Mouse (Mus musculus) ovary, postnatal 36 days (tissue): ENCODE measurements at regions not wholly inside any gene's neighbourhood (a gene's known extent, or its start where the extent isn't known, plus 50 kb on each side); places are given as distances from the start of the nearest gene placed in this dataset.

ENCODE experiments used
- DNase-seq: peaks from one replicate; pipeline ENCODE4 v3.0.0; 2022; ENCODE audit warnings: low spot score, mixed read lengths

DNA sequence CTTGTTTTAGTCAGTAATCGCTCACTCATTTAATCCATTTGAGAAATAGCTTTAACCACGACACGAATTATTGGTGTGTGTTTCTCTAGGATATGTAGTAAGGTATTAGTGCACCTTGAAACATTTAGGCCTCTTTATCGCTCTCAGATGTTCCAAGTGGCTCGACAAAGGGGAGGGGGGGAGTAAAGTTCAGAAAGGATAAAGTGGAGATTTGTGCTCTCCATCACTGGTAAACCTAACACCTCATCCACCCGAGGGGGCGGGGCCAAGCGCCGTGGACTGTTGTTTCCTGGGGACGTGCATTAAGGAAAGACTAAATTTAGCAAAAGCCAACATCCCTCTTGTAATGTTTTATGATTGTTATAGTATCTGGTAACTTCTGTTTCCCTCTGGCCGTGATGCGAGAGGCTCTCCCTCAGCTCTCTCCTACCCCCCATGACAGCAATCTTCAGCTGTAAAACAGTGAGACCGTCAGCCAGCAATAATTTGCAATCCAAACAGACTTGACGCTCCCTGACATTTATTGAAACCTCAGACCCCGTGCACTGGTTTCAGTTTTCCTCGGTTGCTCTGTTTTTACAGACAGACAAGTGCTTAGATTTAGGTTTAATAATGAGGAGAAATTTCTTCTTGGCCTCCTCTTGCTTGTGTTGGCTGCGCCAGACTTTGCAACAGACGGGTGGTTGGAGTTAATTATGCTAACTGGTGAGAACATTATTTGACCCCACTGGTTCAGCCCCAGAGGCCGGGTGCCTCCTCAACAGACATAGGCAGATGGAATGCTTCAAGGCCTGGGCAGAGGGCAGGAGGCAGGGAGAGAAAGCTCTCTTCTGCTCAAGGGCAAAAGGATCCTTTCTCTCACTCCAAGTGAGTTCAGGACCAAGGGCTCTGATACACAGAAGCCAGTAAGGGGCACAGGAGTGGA is 542.8 kb upstream of the Sox9 start:
- no peak for DNase-seq

- DNase-seq = no peak
Measured at GRCm38 (mm10) chr11:112252548-112252947, 529.5 kb upstream of the Sox9 start.

- DNase-seq = no peak
Measured at GRCm38 (mm10) chr11:112253061-112253460, 529.0 kb upstream of the Sox9 start.

- no peak for DNase-seq
Measured at GRCm38 (mm10) chr11:112256326-112256725, 525.7 kb upstream of the Sox9 start.

GRCm38 (mm10) chr11:112264077-112264476 is 517.9 kb upstream of the Sox9 start:
- no peak for DNase-seq

DNA sequence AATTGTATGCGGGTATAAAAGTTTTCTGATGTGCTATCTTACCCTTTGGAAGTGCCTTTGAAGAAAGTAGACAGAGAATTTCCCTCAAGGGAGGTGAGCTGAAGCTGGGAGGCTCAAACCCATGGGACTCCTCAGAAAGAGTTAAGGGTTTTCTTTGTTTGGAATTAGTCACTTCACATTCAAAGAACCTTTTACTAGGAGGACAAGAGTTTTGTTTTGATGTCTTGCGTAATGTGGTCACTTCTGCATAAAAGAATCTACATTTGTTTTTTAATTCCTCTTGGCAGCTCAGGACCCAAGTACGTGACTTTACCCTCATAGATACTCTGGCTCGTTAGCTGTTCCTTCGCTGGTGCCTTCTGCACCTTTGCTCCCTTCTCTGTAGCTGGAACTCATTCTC is 511.1 kb upstream of the Sox9 start:
- no peak for DNase-seq

GRCm38 (mm10) chr11:112278566-112278965 is 503.5 kb upstream of the Sox9 start:
- DNase-seq = no peak

DNA sequence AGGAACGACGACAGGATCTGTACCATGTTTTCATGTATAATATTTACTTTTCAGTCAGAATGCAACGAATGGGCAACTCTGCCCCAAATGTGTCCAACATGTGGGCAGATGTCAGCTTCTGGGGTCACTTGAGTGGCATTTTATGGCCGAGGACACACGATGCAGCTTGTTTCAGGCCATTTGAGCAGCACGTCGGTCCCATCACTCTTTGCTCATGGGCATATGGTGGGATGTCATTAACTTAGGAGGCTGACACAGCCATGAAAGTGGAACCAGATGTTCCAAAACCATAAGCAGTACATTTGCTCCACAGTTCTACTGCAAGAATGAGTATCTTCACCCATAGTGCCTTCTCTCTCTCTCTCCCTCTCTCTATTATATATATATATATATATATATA is 499.1 kb upstream of the Sox9 start:
- no peak for DNase-seq

GRCm38 (mm10) chr11:112298901-112299341 is 483.1 kb upstream of the Sox9 start:
- no peak for DNase-seq

DNA sequence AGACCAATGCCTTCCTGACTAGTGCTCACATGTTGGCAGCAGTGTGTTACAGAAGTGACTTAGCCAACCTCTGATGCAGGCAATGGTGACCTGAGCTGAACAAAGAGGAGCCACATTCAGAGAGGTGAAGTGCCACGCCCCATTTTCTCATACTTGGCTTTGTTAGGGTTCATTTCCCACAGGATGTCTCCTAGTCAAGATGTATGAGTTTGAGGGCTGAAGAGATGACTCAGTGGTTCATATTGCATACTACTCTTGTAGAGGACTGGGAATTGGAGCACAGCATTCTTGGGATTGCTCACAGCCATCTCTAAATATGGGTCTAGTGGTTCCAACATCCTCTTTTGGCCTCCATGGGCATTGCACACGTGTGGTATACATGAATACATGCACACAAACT is 478.9 kb upstream of the Sox9 start:
- DNase-seq = no peak

DNA sequence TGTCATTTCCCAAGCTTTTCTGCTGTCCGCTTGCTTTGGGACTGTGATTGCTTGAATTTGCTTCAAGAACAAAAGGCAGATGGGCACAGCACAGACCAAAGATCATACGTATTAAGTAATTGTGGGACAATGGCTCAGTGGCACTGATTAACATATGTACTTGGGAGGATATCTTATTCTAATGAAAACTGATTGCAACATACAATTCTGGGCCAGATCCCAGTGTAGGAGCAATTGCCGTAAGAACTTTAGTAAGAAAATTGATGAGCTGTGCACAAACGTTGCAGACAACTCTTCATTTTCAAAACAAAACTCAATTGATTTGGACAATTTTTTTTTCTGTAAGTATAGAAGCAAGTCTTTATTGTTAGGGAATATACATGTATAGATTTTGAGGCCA is 456.2 kb upstream of the Sox9 start:
- DNase-seq = no peak

DNA sequence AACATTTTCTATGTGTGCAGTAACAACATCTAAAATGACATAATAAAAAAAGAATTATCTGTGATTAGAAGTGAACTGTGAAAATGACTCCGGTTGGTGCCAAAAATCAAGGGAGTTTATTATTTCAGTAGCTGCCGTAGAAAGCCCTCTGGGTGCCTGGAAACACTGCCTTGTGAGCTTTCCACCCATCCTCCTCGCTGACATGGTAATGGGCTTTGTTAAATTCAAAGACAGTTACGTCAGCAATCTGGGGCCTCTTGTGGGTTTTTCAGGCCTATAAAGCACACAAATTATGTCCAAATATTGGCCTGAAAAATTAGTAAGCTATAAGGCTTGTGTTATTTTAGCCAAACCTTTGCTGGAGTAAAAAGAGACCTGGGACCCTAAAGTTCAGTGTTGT is 454.4 kb upstream of the Sox9 start:
- DNase-seq = no peak

DNA sequence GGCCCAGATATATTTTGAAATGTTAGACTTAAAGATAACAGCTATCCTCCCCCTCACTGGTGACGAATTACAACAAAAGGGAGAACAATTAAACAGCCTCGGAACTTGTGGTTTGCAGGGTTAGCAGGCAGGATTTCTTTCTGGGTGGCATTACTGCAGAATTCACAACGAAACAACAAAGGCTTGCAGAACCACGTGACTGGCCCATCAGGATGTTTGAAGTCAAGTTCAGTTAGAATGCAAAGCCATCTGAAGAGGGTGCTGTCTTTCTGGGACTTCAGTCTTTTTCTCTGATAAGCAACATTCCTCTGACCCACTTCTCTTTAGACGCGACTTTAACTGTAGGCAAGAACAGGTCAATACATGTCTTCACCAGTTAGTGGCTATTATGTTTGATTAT is 436.9 kb upstream of the Sox9 start:
- DNase-seq = no peak

- DNase-seq = no peak
Measured at GRCm38 (mm10) chr11:112345586-112345985, 436.4 kb upstream of the Sox9 start.

- DNase-seq = no peak
Measured at GRCm38 (mm10) chr11:112346089-112346488, 435.9 kb upstream of the Sox9 start.

DNA sequence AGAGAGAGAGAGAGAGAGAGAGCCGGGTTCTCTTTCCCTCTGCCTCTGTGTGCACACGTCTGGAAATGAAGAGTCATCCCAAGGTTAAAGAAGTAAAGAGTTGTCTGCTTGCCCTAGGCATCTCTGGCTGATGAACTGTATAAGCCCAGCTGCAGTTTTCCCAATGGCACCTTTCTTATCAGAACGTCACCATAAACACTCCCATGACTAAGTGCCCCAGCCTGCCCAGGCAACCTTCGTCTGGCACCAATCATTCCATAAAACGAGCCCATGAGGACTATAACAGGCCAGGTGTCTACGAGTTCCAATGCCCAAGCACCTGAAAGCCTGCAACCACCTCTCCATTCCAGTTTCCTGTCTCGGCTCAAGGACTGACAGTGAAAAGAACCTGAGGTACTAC is 435.5 kb upstream of the Sox9 start:
- DNase-seq = no peak

DNA sequence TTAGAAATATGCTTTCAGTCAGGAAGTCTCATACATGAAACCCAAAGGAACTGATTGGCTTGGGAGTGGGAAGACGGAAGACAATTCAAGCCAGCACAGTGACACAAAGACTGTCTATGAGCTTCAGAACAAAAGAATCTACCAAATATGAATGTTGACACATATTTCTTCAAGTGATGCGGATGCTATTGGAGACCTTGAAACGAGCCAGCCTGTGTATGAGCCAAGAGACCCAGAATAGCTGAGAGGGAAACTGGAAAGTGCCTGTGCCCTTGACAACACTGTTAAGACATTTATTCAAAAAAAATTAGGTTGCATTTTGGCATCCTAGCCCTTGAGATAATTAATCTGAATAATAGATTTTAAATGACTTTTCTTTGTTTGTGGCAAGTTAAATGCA is 426.7 kb upstream of the Sox9 start:
- no peak for DNase-seq

DNA sequence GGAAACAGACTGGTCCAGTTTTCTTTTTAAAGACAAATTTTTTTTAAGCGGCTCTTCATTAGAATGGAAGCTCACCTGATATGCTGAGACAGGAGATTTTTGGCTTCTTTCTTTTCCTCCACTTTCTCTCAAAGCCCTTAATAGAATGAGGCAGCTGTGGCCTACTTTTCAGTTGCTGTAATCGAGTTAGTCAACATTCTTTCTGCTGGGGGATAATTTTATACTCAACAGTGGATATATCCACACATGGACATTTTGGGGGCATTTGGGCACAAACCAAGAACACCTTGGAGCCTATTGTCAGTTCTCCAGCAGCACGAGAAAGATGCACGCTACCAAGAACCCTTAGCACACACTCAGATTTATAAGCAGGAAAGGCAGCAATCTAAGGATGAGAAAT is 415.3 kb upstream of the Sox9 start:
- no peak for DNase-seq

DNA sequence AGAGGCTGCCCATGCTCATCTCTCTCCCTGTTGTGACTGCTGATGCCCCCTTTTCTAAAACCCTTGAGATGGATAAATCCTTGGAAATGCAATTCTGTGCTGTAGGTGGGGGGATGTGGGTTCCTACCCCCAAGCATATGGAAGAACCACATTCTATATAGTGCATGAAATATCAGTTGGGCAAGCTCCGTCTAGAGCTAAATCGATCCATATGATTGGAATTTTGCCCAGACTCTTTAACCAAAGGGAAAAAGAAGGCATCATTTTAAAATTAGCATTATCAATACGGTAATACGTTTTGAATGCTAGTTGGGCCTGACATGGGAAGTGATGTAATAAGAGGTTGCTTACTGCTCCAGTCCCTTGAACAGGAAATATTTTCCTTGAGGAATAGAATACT is 411.1 kb upstream of the Sox9 start:
- DNase-seq = no peak

DNA sequence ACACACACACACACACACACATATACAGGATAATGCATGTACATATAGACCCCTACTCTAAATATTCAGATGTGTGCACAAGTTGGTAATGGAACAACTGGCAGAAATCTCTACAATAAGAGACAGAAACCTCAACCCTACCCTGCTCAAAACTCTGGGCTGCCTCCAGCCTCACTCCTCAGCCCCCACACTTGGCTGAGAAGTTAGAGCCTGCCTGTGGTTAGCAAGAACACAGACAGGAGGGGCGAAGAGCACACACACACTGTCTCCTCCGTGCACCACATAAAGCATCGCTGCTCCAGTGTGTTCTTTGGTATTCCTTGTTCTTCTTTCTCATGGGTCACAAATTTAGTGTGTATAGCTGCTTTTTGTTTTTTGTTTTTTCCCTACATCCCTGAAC is 382.0 kb upstream of the Sox9 start:
- DNase-seq = no peak

GRCm38 (mm10) chr11:112407681-112408080 is 374.3 kb upstream of the Sox9 start:
- DNase-seq = no peak

DNA sequence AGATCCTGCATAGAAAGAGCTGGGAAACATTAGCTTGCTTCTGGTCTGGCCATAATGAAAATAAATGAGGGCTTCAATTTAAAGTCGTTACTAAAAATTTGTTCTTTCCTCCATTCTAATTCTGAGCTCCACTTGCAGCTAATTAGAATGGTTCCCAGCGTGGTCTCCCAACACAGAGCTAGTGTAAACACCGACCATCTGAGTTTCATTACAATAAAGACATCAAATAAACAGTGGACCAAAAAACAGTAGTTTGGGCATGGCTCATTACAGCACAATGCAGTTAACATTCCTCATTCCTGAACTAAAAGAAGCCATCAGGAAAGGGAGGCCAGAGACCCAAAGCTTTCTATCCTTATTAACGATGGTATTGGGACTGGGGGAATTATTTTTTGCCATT is 369.6 kb upstream of the Sox9 start:
- no peak for DNase-seq

- DNase-seq = no peak
Measured at GRCm38 (mm10) chr11:112442639-112443038, 339.4 kb upstream of the Sox9 start.

DNA sequence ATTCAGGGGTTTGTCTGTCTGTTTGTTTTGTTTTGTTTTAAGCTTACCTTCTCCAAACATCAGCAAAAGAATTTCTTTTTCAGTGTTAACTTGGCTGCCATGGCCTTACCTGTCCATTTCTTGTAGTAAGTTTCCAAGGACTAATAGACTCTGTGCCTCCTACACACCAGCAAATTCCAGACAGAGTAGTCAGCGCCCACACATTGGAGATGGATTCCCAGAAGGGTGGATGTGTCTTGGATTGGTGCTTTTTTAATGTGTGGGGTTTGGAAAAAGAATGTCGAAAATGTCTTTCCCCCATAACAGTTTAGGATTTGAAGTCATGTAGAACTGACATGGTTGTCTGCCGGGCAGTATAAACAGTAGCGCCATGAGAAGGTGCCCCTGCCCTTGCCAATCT is 338.1 kb upstream of the Sox9 start:
- no peak for DNase-seq
